Comparison of ENCODE assay signal across 29 mouse cellular contexts in the genomic region with DNA sequence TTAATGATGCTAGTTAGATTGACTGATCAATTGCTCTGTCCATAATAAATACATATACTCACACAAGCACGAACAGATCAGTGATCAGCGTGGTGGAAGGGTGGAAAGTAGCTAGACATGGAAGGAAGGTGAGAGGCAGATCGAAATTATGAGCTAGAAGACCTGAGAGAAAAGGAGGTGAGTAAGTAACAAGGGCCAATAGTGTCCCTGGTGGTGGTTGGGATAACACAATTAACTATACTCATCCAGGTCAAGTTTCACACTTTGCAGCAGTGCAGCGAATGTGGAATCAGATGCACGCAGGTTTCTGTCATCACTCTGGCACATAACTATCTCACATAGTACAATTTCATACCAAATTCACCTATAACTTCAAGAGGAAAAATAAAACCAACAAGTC.
DNase-seq lines count a peak whose midpoint lies in the region; ATAC-seq and TF ChIP-seq lines count a peak whose summit lies in the region.
"Had no signal": no experiment of that assay in that cellular context is flagged by ENCODE, and none has a peak within 500 bp of the region (broad histone marks: within the 10 kb centered on the region; RNA-seq: fewer than 3 reads in every experiment).

No protein-coding gene starts in this region.

- H3K27ac ChIP-seq in intestine, postnatal 0 days (ENCODE audit: low read depth, low read length), result no peak overlapping the region
- H3K27ac ChIP-seq in intestine, embryonic 16.5 days (ENCODE audit: low read length), result no peak overlapping the region
- H3K27ac ChIP-seq in lung, postnatal 0 days (ENCODE audit: low read length), result no peak overlapping the region
- no peak overlapping the region for H3K27ac ChIP-seq in stomach, postnatal 0 days (replicated peaks)
- H3K27ac ChIP-seq: embryonic facial prominence, embryonic 12.5 days; heart, embryonic 13.5 days; hindbrain, embryonic 10.5 days; limb, embryonic 10.5 days; limb, embryonic 15.5 days; liver, embryonic 14.5 days; lung, embryonic 15.5 days; macrophage; neural tube, embryonic 15.5 days had no signal

- WGBS in intestine, postnatal 0 days, result 82% methylated on average over 5 of the region's 5 CpGs
- 72% methylated on average over 5 of the region's 5 CpGs for WGBS in intestine, embryonic 16.5 days
- 66% methylated on average over 5 of the region's 5 CpGs for WGBS in lung, postnatal 0 days
- 82% methylated on average over 5 of the region's 5 CpGs for WGBS in stomach, postnatal 0 days

- no peaks in the 10 kb centered on the region for H3K36me3 ChIP-seq in intestine, postnatal 0 days (ENCODE audit: control insufficient read depth, insufficient read depth)
- no peaks in the 10 kb centered on the region for H3K36me3 ChIP-seq in intestine, embryonic 16.5 days (ENCODE audit: control insufficient read depth, insufficient read depth, low read length)
- no peaks in the 10 kb centered on the region for H3K36me3 ChIP-seq in lung, postnatal 0 days (ENCODE audit: insufficient read depth, low read length)
- H3K36me3 ChIP-seq in stomach, postnatal 0 days (ENCODE audit: control insufficient read depth, insufficient read depth, low read length), result no peaks in the 10 kb centered on the region
- H3K36me3 ChIP-seq: embryonic facial prominence, embryonic 12.5 days; G1E; heart, embryonic 13.5 days; hindbrain, embryonic 10.5 days; limb, embryonic 10.5 days; limb, embryonic 15.5 days; lung, embryonic 15.5 days; neural tube, embryonic 15.5 days had no signal

- H3K4me1 ChIP-seq in intestine, postnatal 0 days (replicated peaks; ENCODE audit: control insufficient read depth, insufficient read depth, low read length), result no peaks in the 10 kb centered on the region
- H3K4me1 ChIP-seq in intestine, embryonic 16.5 days (ENCODE audit: control insufficient read depth, insufficient read depth, low read length), result no peaks in the 10 kb centered on the region
- H3K4me1 ChIP-seq in lung, postnatal 0 days (ENCODE audit: insufficient read depth, low read depth, low read length), result no peaks in the 10 kb centered on the region
- H3K4me1 ChIP-seq in stomach, postnatal 0 days (replicated peaks; ENCODE audit: control insufficient read depth, insufficient read depth), result no peaks in the 10 kb centered on the region
- H3K4me1 ChIP-seq: heart, embryonic 13.5 days; lung, embryonic 15.5 days; neural tube, embryonic 15.5 days had no signal

- no peak overlapping the region for H3K4me2 ChIP-seq in intestine, postnatal 0 days (replicated peaks; ENCODE audit: low read depth)
- no peak overlapping the region for H3K4me2 ChIP-seq in intestine, embryonic 16.5 days (ENCODE audit: low read depth, low read length)
- H3K4me2 ChIP-seq in lung, postnatal 0 days (replicated peaks; ENCODE audit: low read depth, low read length), result no peak overlapping the region
- no peak overlapping the region for H3K4me2 ChIP-seq in stomach, postnatal 0 days (replicated peaks; ENCODE audit: low read depth)
- H3K4me2 ChIP-seq: embryonic facial prominence, embryonic 12.5 days; heart, embryonic 13.5 days; limb, embryonic 15.5 days; lung, embryonic 15.5 days; neural tube, embryonic 15.5 days had no signal

- DNase-seq in lung, postnatal 0 days (ENCODE audit: low spot score), result no peak
- no peak for DNase-seq in lung, postnatal 14 days
- DNase-seq in ES-CJ7 (ENCODE audit: low read depth, low spot score), result peak; percentile 6
- DNase-seq in stomach, postnatal 0 days (ENCODE audit: low spot score), result no peak
- DNase-seq: adrenal gland, postnatal 14 days; B cell, adult 2 months; cerebellum, adult 11-12 months; cerebellum, adult 9-11 months; embryo, embryonic 11 days; gastrocnemius, postnatal 14 days; heart, adult 11 months; heart, postnatal 14 days; kidney, adult 2 months; kidney, postnatal 4 days; layer of hippocampus, adult 9-11 months; right cerebral cortex, postnatal 14 days had no signal

- H3K27me3 ChIP-seq in intestine, postnatal 0 days (replicated peaks; ENCODE audit: control insufficient read depth, insufficient read depth, low read length), result no peaks in the 10 kb centered on the region
- no peaks in the 10 kb centered on the region for H3K27me3 ChIP-seq in intestine, embryonic 16.5 days (replicated peaks; ENCODE audit: control insufficient read depth, insufficient read depth, low read length)
- H3K27me3 ChIP-seq in lung, postnatal 0 days (replicated peaks; ENCODE audit: insufficient read depth, low read length), result no peaks in the 10 kb centered on the region
- no peaks in the 10 kb centered on the region for H3K27me3 ChIP-seq in stomach, postnatal 0 days (ENCODE audit: control insufficient read depth, insufficient read depth, low read length)
- H3K27me3 ChIP-seq: embryonic facial prominence, embryonic 12.5 days; heart, embryonic 13.5 days; limb, embryonic 15.5 days; lung, embryonic 15.5 days; neural tube, embryonic 15.5 days had no signal

- no peak overlapping the region for H3K4me3 ChIP-seq in intestine, postnatal 0 days (ENCODE audit: low read depth, low read length)
- no peak overlapping the region for H3K4me3 ChIP-seq in intestine, embryonic 16.5 days (ENCODE audit: low read length)
- H3K4me3 ChIP-seq in lung, postnatal 0 days (ENCODE audit: low read depth, low read length), result no peak overlapping the region
- H3K4me3 ChIP-seq in stomach, postnatal 0 days (ENCODE audit: low read depth, low read length), result no peak overlapping the region
- H3K4me3 ChIP-seq: embryonic facial prominence, embryonic 12.5 days; heart, embryonic 13.5 days; hindbrain, embryonic 10.5 days; limb, embryonic 10.5 days; limb, embryonic 15.5 days; lung, embryonic 15.5 days; neural tube, embryonic 15.5 days had no signal

- no peak for ATAC-seq in intestine, postnatal 0 days
- no peak for ATAC-seq in intestine, embryonic 16.5 days
- no peak for ATAC-seq in lung, postnatal 0 days
- ATAC-seq in stomach, postnatal 0 days (ENCODE audit: low FRiP score, low TSS enrichment), result no peak
- ATAC-seq: forebrain, embryonic 14.5 days had no signal

- H3K9ac ChIP-seq in intestine, postnatal 0 days (ENCODE audit: low read depth, low read length), result no peak overlapping the region
- H3K9ac ChIP-seq in intestine, embryonic 16.5 days (ENCODE audit: low read depth, low read length), result no peak overlapping the region
- no peak overlapping the region for H3K9ac ChIP-seq in lung, postnatal 0 days (replicated peaks; ENCODE audit: low read depth)
- no peak overlapping the region for H3K9ac ChIP-seq in stomach, postnatal 0 days (ENCODE audit: low read length)
- H3K9ac ChIP-seq: embryonic facial prominence, embryonic 12.5 days; heart, embryonic 13.5 days; limb, embryonic 15.5 days; liver, embryonic 14.5 days; lung, embryonic 15.5 days; neural tube, embryonic 15.5 days had no signal

- TF ChIP-seq EP300 in lung, postnatal 0 days (IDR thresholded peaks at IDR 0.05), result no peak
- no peak for TF ChIP-seq EP300 in stomach, postnatal 0 days (optimal IDR thresholded peaks at IDR 0.05)

- no peaks in the 10 kb centered on the region for H3K9me3 ChIP-seq in intestine, postnatal 0 days (ENCODE audit: control insufficient read depth)
- no peaks in the 10 kb centered on the region for H3K9me3 ChIP-seq in intestine, embryonic 16.5 days (ENCODE audit: control insufficient read depth, low read length)
- no peaks in the 10 kb centered on the region for H3K9me3 ChIP-seq in lung, postnatal 0 days (ENCODE audit: low read length)
- no peaks in the 10 kb centered on the region for H3K9me3 ChIP-seq in stomach, postnatal 0 days (ENCODE audit: control insufficient read depth, low read length)
- H3K9me3 ChIP-seq: embryonic facial prominence, embryonic 12.5 days; G1E; heart, embryonic 13.5 days; hindbrain, embryonic 10.5 days; limb, embryonic 10.5 days; limb, embryonic 15.5 days; lung, embryonic 15.5 days; neural tube, embryonic 15.5 days had no signal

- TF ChIP-seq CTCF in intestine, postnatal 0 days (IDR thresholded peaks at IDR 0.05; ENCODE audit: low read depth), result peak; percentile 29; the same call in 1 of the 2 replicates
- peak; percentile 51 for TF ChIP-seq CTCF in lung, postnatal 0 days (IDR thresholded peaks at IDR 0.05)
- peak; percentile 52 for TF ChIP-seq CTCF in stomach, postnatal 0 days (IDR thresholded peaks at IDR 0.05; ENCODE audit: low read depth)
